Mouse (Mus musculus): ENCODE results near the gene Fuca1. TPM values are rescaled to one million over a fixed set of nuclear protein-coding genes. Genes with fewer than 3 reads are reported as not detected.

Gene Fuca1
- polyA plus RNA-seq, 1 experiment from 2014 or later = 93.3 TPM

DNA sequence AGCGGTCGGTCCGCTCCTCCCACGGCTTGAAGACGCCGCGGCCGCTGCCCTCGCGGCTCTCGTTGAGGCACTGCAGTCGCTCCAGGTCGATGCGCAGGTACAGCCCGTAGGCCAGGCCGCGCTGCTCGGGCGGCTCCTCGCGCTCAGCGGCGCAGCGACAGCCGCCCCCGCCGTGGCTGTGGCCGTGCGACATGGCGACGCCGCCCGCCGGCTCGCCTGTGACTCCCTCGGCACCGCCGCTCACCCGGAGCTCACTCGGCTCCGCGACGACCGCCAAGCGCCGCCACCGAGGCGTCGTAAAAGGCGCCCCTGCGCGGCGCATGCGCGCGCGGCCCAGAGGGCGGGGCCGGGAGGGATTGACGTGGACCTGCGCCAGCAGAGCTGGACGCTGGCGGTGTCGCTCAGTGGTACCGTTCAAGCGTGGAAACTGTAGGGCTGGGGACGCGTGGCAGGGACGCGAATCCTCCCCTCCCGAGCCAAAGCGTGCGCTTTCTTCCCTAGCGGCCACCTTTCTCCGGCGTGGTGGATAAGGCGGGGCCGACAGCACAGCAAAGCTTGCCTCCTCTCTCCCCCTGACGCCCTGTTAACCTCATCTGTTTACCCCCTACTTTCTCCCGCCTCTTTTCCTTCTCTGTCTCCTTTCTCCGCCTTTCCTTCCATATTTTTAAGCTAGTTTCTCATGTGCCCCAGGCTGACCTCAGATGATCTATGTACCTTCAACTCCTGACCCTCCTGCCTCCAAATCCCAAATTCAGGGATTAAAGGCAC is 66.6 kb downstream of the Fuca1 start, which contains the start of gene Pithd1:
Pithd1 (minus strand) TSS at position 322 of the 768 bp plus-strand sequence.
- no peaks in the 10 kb centered on the region for H3K9me3 ChIP-seq (ENCODE audit: control insufficient read depth, low read depth, low read length)
- under 1% methylated on average over 81 of the region's 81 CpGs for WGBS
- H3K4me3 ChIP-seq (ENCODE audit: low read depth, low read length) = peak within 1 kb of the TSS; percentile 92
- H3K27me3 ChIP-seq (ENCODE audit: control insufficient read depth, insufficient read depth, low read length) = no peaks in the 10 kb centered on the region
- peak within 1 kb of the TSS; percentile 85 for H3K4me2 ChIP-seq (replicated peaks; ENCODE audit: low read depth, low read length)
- H3K27ac ChIP-seq (ENCODE audit: low read length) = peak within 1 kb of the TSS; percentile 84
- peaks cover 12% of the 10 kb centered on the region for H3K4me1 ChIP-seq (ENCODE audit: control insufficient read depth, insufficient read depth, low read length)
- H3K9ac ChIP-seq (replicated peaks; ENCODE audit: low read depth, low read length) = peak within 1 kb of the TSS; percentile 87
- ATAC-seq (ENCODE audit: insufficient number of reproducible peaks, insufficient read depth, low FRiP score, low read depth) = peak; percentile 86
- peaks cover 16% of the 10 kb centered on the region for H3K36me3 ChIP-seq (ENCODE audit: control insufficient read depth, insufficient read depth, low read length)

DNA sequence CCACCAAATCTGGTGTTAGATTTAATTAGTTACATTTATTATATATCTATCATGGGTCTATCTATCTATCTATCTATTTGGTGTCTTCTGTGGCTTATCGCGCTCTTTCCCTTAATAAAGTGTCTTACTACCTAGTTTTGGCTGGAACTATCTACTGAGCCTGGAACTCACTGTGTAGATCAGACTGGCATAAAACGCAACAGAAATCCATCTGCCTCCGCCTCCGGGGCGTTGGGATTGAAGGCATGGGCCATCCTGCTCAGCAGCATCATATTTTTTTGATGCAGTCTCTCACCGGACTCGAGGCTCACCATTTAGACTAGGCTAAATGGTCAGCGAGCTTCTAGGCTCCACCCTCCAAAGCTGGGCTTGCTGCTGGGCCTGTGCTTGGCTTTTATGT is 67.2 kb downstream of the Fuca1 start:
- H3K9me3 ChIP-seq (ENCODE audit: control insufficient read depth, low read depth, low read length) = no peaks in the 10 kb centered on the region
- 66% methylated on average over 9 of the region's 9 CpGs for WGBS
- peak overlapping the region; percentile 87 for H3K9ac ChIP-seq (replicated peaks; ENCODE audit: low read depth, low read length)

More for the DNA sequence above, 67.2 kb downstream of the Fuca1 start:
- H3K4me3 ChIP-seq (ENCODE audit: low read depth, low read length) = peak overlapping the region; percentile 92
- ATAC-seq (ENCODE audit: insufficient number of reproducible peaks, insufficient read depth, low FRiP score, low read depth) = no peak
- no peaks in the 10 kb centered on the region for H3K27me3 ChIP-seq (ENCODE audit: control insufficient read depth, insufficient read depth, low read length)
- peaks cover 16% of the 10 kb centered on the region for H3K36me3 ChIP-seq (ENCODE audit: control insufficient read depth, insufficient read depth, low read length)
- peak overlapping the region; percentile 85 for H3K4me2 ChIP-seq (replicated peaks; ENCODE audit: low read depth, low read length)
- peak overlapping the region; percentile 84 for H3K27ac ChIP-seq (ENCODE audit: low read length)
- peaks cover 12% of the 10 kb centered on the region for H3K4me1 ChIP-seq (ENCODE audit: control insufficient read depth, insufficient read depth, low read length)

Other genes with a start within 250 kb of the Fuca1 start
- 1.4 and 1.8 TPM in 2 replicates for gene Ifnlr1, start 234.4 kb upstream of the Fuca1 start, polyA plus RNA-seq (2014; fragmentation: Nextera tagmentation; extraction: Ambion mirVana)
- 0.33 and 0.60 TPM in 2 replicates for gene Il22ra1, start 192.6 kb upstream of the Fuca1 start, polyA plus RNA-seq (2014; fragmentation: Nextera tagmentation; extraction: Ambion mirVana)
- gene Myom3, start 161.0 kb upstream of the Fuca1 start, polyA plus RNA-seq (2014; fragmentation: Nextera tagmentation; extraction: Ambion mirVana) = 0.09 and 0.31 TPM in 2 replicates
- 297 and 298 TPM in 2 replicates for gene Srsf10, start 65.0 kb upstream of the Fuca1 start, polyA plus RNA-seq (2014; fragmentation: Nextera tagmentation; extraction: Ambion mirVana)
- 172 and 189 TPM in 2 replicates for gene Pnrc2, start 46.9 kb upstream of the Fuca1 start, polyA plus RNA-seq (2014; fragmentation: Nextera tagmentation; extraction: Ambion mirVana)
- 0.38 and 0.39 TPM in 2 replicates for gene Cnr2, start 25.3 kb upstream of the Fuca1 start, polyA plus RNA-seq (2014; fragmentation: Nextera tagmentation; extraction: Ambion mirVana)
- 85.5 and 87.7 TPM in 2 replicates for gene Hmgcl, start 25.7 kb downstream of the Fuca1 start, polyA plus RNA-seq (2014; fragmentation: Nextera tagmentation; extraction: Ambion mirVana)
- 47.7 and 48.1 TPM in 2 replicates for gene Gale, start 43.0 kb downstream of the Fuca1 start, polyA plus RNA-seq (2014; fragmentation: Nextera tagmentation; extraction: Ambion mirVana)
- gene Lypla2, start 51.9 kb downstream of the Fuca1 start, polyA plus RNA-seq (2014; fragmentation: Nextera tagmentation; extraction: Ambion mirVana) = 101 and 104 TPM in 2 replicates
- 45.9 and 46.6 TPM in 2 replicates for gene Pithd1, start 66.5 kb downstream of the Fuca1 start, polyA plus RNA-seq (2014; fragmentation: Nextera tagmentation; extraction: Ambion mirVana)
- gene Eloa, start 101.0 kb downstream of the Fuca1 start, polyA plus RNA-seq (2014; fragmentation: Nextera tagmentation; extraction: Ambion mirVana) = 39.8 and 43.9 TPM in 2 replicates
- 506 and 533 TPM in 2 replicates for gene Rpl11, start 132.7 kb downstream of the Fuca1 start, polyA plus RNA-seq (2014; fragmentation: Nextera tagmentation; extraction: Ambion mirVana)
- gene Id3, start 222.8 kb downstream of the Fuca1 start, polyA plus RNA-seq (2014; fragmentation: Nextera tagmentation; extraction: Ambion mirVana) = 384 and 404 TPM in 2 replicates

Measured in stomach, embryonic 14.5 days (tissue).